Mouse (Mus musculus) C2C12 (cell line): Measurements from ENCODE around the gene Pdcd1. TPM values are rescaled to one million over a fixed set of nuclear protein-coding genes. Genes with fewer than 3 reads are reported as not detected.

Source experiments
- H3K27me3 ChIP-seq: one replicate; pipeline ENCODE4 v1.6.1; 2011; ENCODE audit not compliant: control insufficient read depth, insufficient read depth, insufficient read length
- H3K36me3 ChIP-seq: one replicate; pipeline ENCODE4 v1.6.1; 2011; ENCODE audit not compliant: control insufficient read depth, insufficient read depth
- H3K4me3 ChIP-seq: one replicate; pipeline ENCODE4 v1.5.1; 2011; ENCODE audit warnings: mild to moderate bottlenecking, control low read depth; ENCODE audit not compliant: poor library complexity, insufficient read depth, severe bottlenecking
- H3K79me2 ChIP-seq: one replicate; pipeline ENCODE4 v1.6.1; 2011; ENCODE audit not compliant: control insufficient read depth, insufficient read depth
- H3K79me3 ChIP-seq: one replicate; pipeline ENCODE4 v1.6.1; 2011; ENCODE audit warnings: low read depth, control low read depth
- H3ac ChIP-seq: one replicate; pipeline ENCODE3; 2011; ENCODE audit warnings: low read depth; ENCODE audit not compliant: control insufficient read depth, insufficient read length
- CEBPB ChIP-seq: IDR thresholded peaks from one replicate; pipeline ENCODE4 v1.6.1; 2011; ENCODE audit warnings: low read depth, mild to moderate bottlenecking, control low read depth, moderate library complexity
- CTCF ChIP-seq: IDR thresholded peaks from one replicate; pipeline ENCODE4 v1.5.1; 2011; ENCODE audit not compliant: control insufficient read depth, insufficient read depth, insufficient read length
- FOSL1 ChIP-seq: IDR thresholded peaks from one replicate; pipeline ENCODE4 v1.8.0; 2011; ENCODE audit warnings: mild to moderate bottlenecking, low read length; ENCODE audit not compliant: poor library complexity, insufficient read depth, severe bottlenecking
- MAX ChIP-seq: IDR thresholded peaks from one replicate; pipeline ENCODE4 v1.6.1; 2011; ENCODE audit warnings: mild to moderate bottlenecking, control low read depth
- MYOD1 ChIP-seq: IDR thresholded peaks from one replicate; pipeline ENCODE4 v1.6.1; 2011; ENCODE audit warnings: low read depth; ENCODE audit not compliant: control insufficient read depth, insufficient read length
- MYOG ChIP-seq: IDR thresholded peaks from one replicate; pipeline ENCODE4 v1.6.1; 2011; ENCODE audit not compliant: control insufficient read depth, insufficient read length; ENCODE audit errors: extremely low read depth
- USF1 ChIP-seq: IDR thresholded peaks from one replicate; pipeline ENCODE4 v1.6.1; 2011; ENCODE audit warnings: low read depth, mild to moderate bottlenecking, control low read depth, moderate library complexity
- polyA plus RNA-seq: library from polyadenylated mRNA; unstranded; fragments of >200 nt; fragmentation: generic; extraction: Trizol; gene quantifications from one replicate; pipeline ENCODE4 v1.2.1, GENCODE M21; 2012; ENCODE audit warnings: missing spikeins

The Pdcd1 gene
- polyA plus RNA-seq, 1 experiment, result not detected

GRCm38 (mm10) chr1:94046544-94046943 is 5.8 kb downstream of the Pdcd1 start:
- no peak overlapping the region for H3K4me3 ChIP-seq
- no peaks in the 10 kb centered on the region for H3K79me3 ChIP-seq
- TF ChIP-seq MYOD1 (no peak), FOSL1 (no peak)
- H3ac ChIP-seq, result no peak overlapping the region
- no peaks in the 10 kb centered on the region for H3K36me3 ChIP-seq
- H3K79me2 ChIP-seq, result no peaks in the 10 kb centered on the region
- H3K27me3 ChIP-seq, result peaks cover 17% of the 10 kb centered on the region

GRCm38 (mm10) chr1:94045559-94045958 is 6.8 kb downstream of the Pdcd1 start:
- no peaks in the 10 kb centered on the region for H3K79me2 ChIP-seq
- H3K27me3 ChIP-seq, result peaks cover 17% of the 10 kb centered on the region
- TF ChIP-seq MYOD1 (no peak), MAX (no peak), CTCF (no peak), FOSL1 (no peak), USF1 (no peak), MYOG (no peak), CEBPB (no peak)
- H3K36me3 ChIP-seq, result no peaks in the 10 kb centered on the region
- no peaks in the 10 kb centered on the region for H3K79me3 ChIP-seq
- H3K4me3 ChIP-seq, result no peak overlapping the region
- H3ac ChIP-seq, result no peak overlapping the region

GRCm38 (mm10) chr1:94040391-94040790 is 12.0 kb downstream of the Pdcd1 start:
- Histone ChIP-seq H3K36me3 (no peaks in the 10 kb centered on the region), H3K4me3 (no peak overlapping the region), H3K79me3 (no peaks in the 10 kb centered on the region), H3ac (no peak overlapping the region), H3K79me2 (no peaks in the 10 kb centered on the region), H3K27me3 (peaks cover 17% of the 10 kb centered on the region)
- TF ChIP-seq MYOG, result no peak
- TF ChIP-seq USF1, result no peak
- no peak for TF ChIP-seq FOSL1
- no peak for TF ChIP-seq MAX
- TF ChIP-seq CTCF, result no peak
- TF ChIP-seq CEBPB, result no peak
- no peak for TF ChIP-seq MYOD1

- peaks cover 10% of the 10 kb centered on the region for H3K27me3 ChIP-seq
- no peaks in the 10 kb centered on the region for H3K36me3 ChIP-seq
- TF ChIP-seq MAX, result no peak
- no peak for TF ChIP-seq FOSL1
- TF ChIP-seq CTCF, result peak; percentile 49
- TF ChIP-seq MYOG, result no peak
- TF ChIP-seq MYOD1, result peak; percentile 72
- H3K79me2 ChIP-seq, result no peaks in the 10 kb centered on the region
- no peak overlapping the region for H3K4me3 ChIP-seq
- no peak overlapping the region for H3ac ChIP-seq
- no peaks in the 10 kb centered on the region for H3K79me3 ChIP-seq
Measured at GRCm38 (mm10) chr1:94034984-94035743, 17.2 kb downstream of the Pdcd1 start.

- no peaks in the 10 kb centered on the region for H3K27me3 ChIP-seq
- H3K79me2 ChIP-seq, result no peaks in the 10 kb centered on the region
- TF ChIP-seq USF1, result no peak
- TF ChIP-seq FOSL1, result no peak
- no peak for TF ChIP-seq MYOD1
- no peak for TF ChIP-seq CTCF
- TF ChIP-seq MAX, result no peak
- TF ChIP-seq CEBPB, result no peak
- no peak for TF ChIP-seq MYOG
- H3ac ChIP-seq, result no peak overlapping the region
- no peaks in the 10 kb centered on the region for H3K36me3 ChIP-seq
- no peak overlapping the region for H3K4me3 ChIP-seq
- no peaks in the 10 kb centered on the region for H3K79me3 ChIP-seq
Measured at GRCm38 (mm10) chr1:94033075-94033602, 19.2 kb downstream of the Pdcd1 start.

- Histone ChIP-seq H3K79me2 (no peaks in the 10 kb centered on the region), H3K79me3 (no peaks in the 10 kb centered on the region), H3K4me3 (no peak overlapping the region), H3K36me3 (no peaks in the 10 kb centered on the region), H3K27me3 (peaks cover 22% of the 10 kb centered on the region), H3ac (no peak overlapping the region)
- TF ChIP-seq MYOD1, result no peak
Measured at GRCm38 (mm10) chr1:94028741-94029140, 23.6 kb downstream of the Pdcd1 start.
